Mouse (Mus musculus) MEL (cell line): Measurements from ENCODE around the gene AU040320. TPM values are rescaled to one million over a fixed set of nuclear protein-coding genes. Genes with fewer than 3 reads are reported as not detected.

Experiments used
- DNase-seq: peaks from one replicate; pipeline ENCODE4 v3.0.0; 2011; ENCODE audit warnings: low read depth, low spot score
- H3K27ac ChIP-seq: 2 replicates; pipeline ENCODE4 v1.5.1; 2012; ENCODE audit warnings: low read depth, mild to moderate bottlenecking, control low read depth, low read length, moderate library complexity; ENCODE audit not compliant: control insufficient read depth
- H3K27me3 ChIP-seq, 2 experiments: fragments of 150-350 bp in 1 of 2; sonication (generic) in 1 of 2; 2 replicates each; pipeline ENCODE4 v1.6.1; 2012; ENCODE audit warnings: low read length in 2 of 2, mild to moderate bottlenecking in 2 of 2, improper control_type of control experiment in 1 of 2, moderate library complexity in 1 of 2; ENCODE audit not compliant: insufficient read depth in 2 of 2, control insufficient read depth in 1 of 2
- H3K36me3 ChIP-seq, 2 experiments: 2 replicates each; pipeline ENCODE4 v1.6.1; 2012 to 2014; ENCODE audit warnings: low read length in 2 of 2, improper control_type of control experiment in 1 of 2, inconsistent platforms in 1 of 2, mild to moderate bottlenecking in 1 of 2; ENCODE audit not compliant: insufficient read depth in 2 of 2, control insufficient read depth in 1 of 2
- H3K4me1 ChIP-seq, 2 experiments: fragments of 150-350 bp in 1 of 2; sonication (generic) in 1 of 2; 2 replicates each; pipeline ENCODE4 v1.6.1; 2012; ENCODE audit warnings: low read length in 2 of 2, improper control_type of control experiment in 1 of 2, mild to moderate bottlenecking in 1 of 2; ENCODE audit not compliant: insufficient read depth in 2 of 2, control insufficient read depth in 1 of 2
- H3K4me3 ChIP-seq, 2 experiments: fragments of 150-350 bp in 1 of 2; sonication (generic) in 1 of 2; 2 replicates each; pipeline ENCODE4 v1.5.1; 2012; ENCODE audit warnings: low read depth in 2 of 2, low read length in 2 of 2, mild to moderate bottlenecking in 2 of 2, moderate library complexity in 2 of 2, control low read depth in 1 of 2, improper control_type of control experiment in 1 of 2; ENCODE audit not compliant: control insufficient read depth in 1 of 2, insufficient read depth in 1 of 2
- H3K79me2 ChIP-seq: 2 replicates; pipeline ENCODE4 v1.6.1; 2012; ENCODE audit warnings: mild to moderate bottlenecking, low read length, moderate library complexity; ENCODE audit not compliant: control insufficient read depth, poor library complexity, insufficient read depth
- H3K9ac ChIP-seq: 2 replicates; pipeline ENCODE4 v1.6.1; 2012; ENCODE audit warnings: low read depth, mild to moderate bottlenecking, control low read depth, low read length, moderate library complexity; ENCODE audit not compliant: control insufficient read depth, poor library complexity, severe bottlenecking
- H3K9me3 ChIP-seq: fragments of 150-350 bp; sonication (generic); replicated peaks from 2 replicates; pipeline ENCODE4 v1.6.1; 2012; ENCODE audit warnings: mild to moderate bottlenecking, low read length, improper control_type of control experiment, moderate library complexity; ENCODE audit not compliant: insufficient read depth
- BHLHE40 ChIP-seq: IDR thresholded peaks from 2 replicates; pipeline ENCODE4 v1.6.1; 2012; ENCODE audit warnings: low read depth, mild to moderate bottlenecking, inconsistent platforms, low read length, improper control_type of control experiment, borderline replicate concordance
- CHD1 ChIP-seq: IDR thresholded peaks from 2 replicates; pipeline ENCODE4 v1.6.1; 2012; ENCODE audit warnings: low read depth, mild to moderate bottlenecking, inconsistent platforms, low read length, improper control_type of control experiment
- CHD2 ChIP-seq: IDR thresholded peaks from 2 replicates; pipeline ENCODE4 v1.6.1; 2011; ENCODE audit warnings: low read length, improper control_type of control experiment
- E2F4 ChIP-seq: IDR thresholded peaks from 2 replicates; pipeline ENCODE4 v1.6.1; 2011; ENCODE audit warnings: low read depth, low read length, improper control_type of control experiment, borderline replicate concordance
- ELF1 ChIP-seq: IDR thresholded peaks from 2 replicates; pipeline ENCODE4 v1.6.1; 2014; ENCODE audit warnings: low read depth, mild to moderate bottlenecking, inconsistent platforms, low read length, improper control_type of control experiment, moderate library complexity
- EP300 ChIP-seq, 2 experiments: IDR thresholded peaks; 2 replicates each; pipeline ENCODE4 v1.6.1; 2011; ENCODE audit warnings: improper control_type of control experiment in 2 of 2, low read length in 2 of 2, low read depth in 1 of 2, mild to moderate bottlenecking in 1 of 2
- ETS1 ChIP-seq: IDR thresholded peaks from 2 replicates; pipeline ENCODE4 v1.6.1; 2012; ENCODE audit warnings: low read depth, mild to moderate bottlenecking, inconsistent platforms, low read length, improper control_type of control experiment, moderate library complexity
- GATA1 ChIP-seq: IDR thresholded peaks from 2 replicates; pipeline ENCODE4 v1.6.1; 2011; ENCODE audit warnings: low read depth, low read length, improper control_type of control experiment
- JUND ChIP-seq: IDR thresholded peaks from 2 replicates; pipeline ENCODE4 v1.6.1; 2011; ENCODE audit warnings: low read depth, mild to moderate bottlenecking, improper control_type of control experiment, low read length
- KAT2A ChIP-seq: conservative IDR thresholded peaks from 2 replicates; pipeline ENCODE4 v1.6.1; 2012; ENCODE audit warnings: low read depth, low read length, improper control_type of control experiment, inconsistent platforms
- MYB ChIP-seq: IDR thresholded peaks from 2 replicates; pipeline ENCODE4 v1.6.1; 2011; ENCODE audit warnings: mild to moderate bottlenecking, low read depth, low read length, improper control_type of control experiment
- MYC ChIP-seq: IDR thresholded peaks from 2 replicates; pipeline ENCODE4 v1.6.1; 2011; ENCODE audit warnings: low read depth, mild to moderate bottlenecking, low read length, improper control_type of control experiment, moderate library complexity
- POLR2A ChIP-seq, 2 experiments: IDR thresholded peaks; 2 replicates each; pipeline ENCODE4 v1.6.1; 2011 to 2012; ENCODE audit warnings: low read length in 2 of 2, mild to moderate bottlenecking in 2 of 2, control low read depth in 1 of 2, improper control_type of control experiment in 1 of 2, low read depth in 1 of 2, moderate library complexity in 1 of 2; ENCODE audit not compliant: control insufficient read depth in 1 of 2, insufficient read depth in 1 of 2, poor library complexity in 1 of 2
- POLR2AphosphoS2 ChIP-seq: IDR thresholded peaks from 2 replicates; pipeline ENCODE4 v1.6.1; 2011; ENCODE audit warnings: low read length, improper control_type of control experiment
- POLR2AphosphoS5 ChIP-seq: IDR thresholded peaks from 2 replicates; pipeline ENCODE4 v1.6.1; 2012; ENCODE audit warnings: low read depth, borderline replicate concordance, mild to moderate bottlenecking, inconsistent platforms, low read length, moderate library complexity, mixed read lengths
- RAD21 ChIP-seq: IDR thresholded peaks from 2 replicates; pipeline ENCODE4 v1.6.1; 2011; ENCODE audit warnings: mild to moderate bottlenecking, low read depth, low read length, improper control_type of control experiment
- RCOR1 ChIP-seq: IDR thresholded peaks from 2 replicates; pipeline ENCODE4 v1.6.1; 2012; ENCODE audit warnings: low read depth, mild to moderate bottlenecking, inconsistent platforms, low read length, improper control_type of control experiment
- SMC3 ChIP-seq: IDR thresholded peaks from 2 replicates; pipeline ENCODE4 v1.6.1; 2011; ENCODE audit warnings: low read depth, low read length, improper control_type of control experiment
- TBP ChIP-seq: IDR thresholded peaks from 2 replicates; pipeline ENCODE4 v1.8.0; 2011; ENCODE audit warnings: low read depth, low read length, improper control_type of control experiment
- TCF12 ChIP-seq: IDR thresholded peaks from 2 replicates; pipeline ENCODE4 v1.6.1; 2014; ENCODE audit warnings: low read depth, mild to moderate bottlenecking, inconsistent platforms, low read length, improper control_type of control experiment, moderate library complexity
- UBTF ChIP-seq: IDR thresholded peaks from 2 replicates; pipeline ENCODE4 v1.6.1; 2012; ENCODE audit warnings: low read depth, mild to moderate bottlenecking, inconsistent platforms, low read length, improper control_type of control experiment, moderate library complexity, borderline replicate concordance; ENCODE audit not compliant: insufficient read depth
- ZKSCAN1 ChIP-seq: IDR thresholded peaks from 2 replicates; pipeline ENCODE4 v1.6.1; 2012; ENCODE audit warnings: low read depth, mild to moderate bottlenecking, inconsistent platforms, low read length, improper control_type of control experiment, moderate library complexity
- ZNF384 ChIP-seq: IDR thresholded peaks from 2 replicates; pipeline ENCODE4 v1.6.1; 2012; ENCODE audit warnings: low read depth, mild to moderate bottlenecking, inconsistent platforms, low read length, improper control_type of control experiment
- polyA plus RNA-seq, 2 experiments: library from polyadenylated mRNA; stranded (reverse) in 1 of 2; unstranded in 1 of 2; fragments of >175 nt in 1 of 2; fragments of >200 nt in 1 of 2; gene quantifications; 2 replicates each; pipeline versions ENCODE4 v1.2.1 to v1.2.4; 2012; ENCODE audit warnings: low replicate concordance in 2 of 2, low read depth in 1 of 2; ENCODE audit not compliant: insufficient read length in 2 of 2, insufficient read depth in 1 of 2, missing spikeins in 1 of 2
- total RNA-seq: library from RNA; depleted of rRNA; stranded (reverse); fragments of 300-350 nt; gene quantifications from 2 replicates; pipeline ENCODE4 v1.2.3, GENCODE M21; 2012

Gene AU040320
- total and polyA plus RNA-seq, 3 experiments, result 10.2 to 17.1 TPM; not detected in 1

GRCm38 (mm10) chr4:126831122-126831521 is 77.8 kb downstream of the AU040320 start:
- no peak for DNase-seq
- no peaks in the 10 kb centered on the region for H3K27me3 ChIP-seq
- H3K4me3 ChIP-seq, result no peak overlapping the region
- no peak overlapping the region for H3K9ac ChIP-seq
- H3K9me3 ChIP-seq, result no peaks in the 10 kb centered on the region
- TF ChIP-seq POLR2A (IDR thresholded peaks at IDR 0.05; ENCODE audit: control insufficient read depth in 1 of 2, insufficient read depth in 1 of 2, low read depth in 1 of 2, low read length in 2 of 2, poor library complexity in 1 of 2), result no peak
- TF ChIP-seq ELF1, result no peak
- TF ChIP-seq UBTF, result no peak
- TF ChIP-seq MYC, result no peak
- TF ChIP-seq SMC3, result no peak
- TF ChIP-seq EP300 (IDR thresholded peaks at IDR 0.05; ENCODE audit: low read depth in 1 of 2, low read length in 2 of 2), result no peak
- no peak for TF ChIP-seq BHLHE40
- no peak for TF ChIP-seq RCOR1
- TF ChIP-seq MYB, result no peak
- TF ChIP-seq TBP, result no peak
- TF ChIP-seq CHD1, result no peak
- TF ChIP-seq KAT2A, result no peak
- no peak for TF ChIP-seq E2F4
- TF ChIP-seq CHD2, result no peak
- H3K79me2 ChIP-seq, result no peaks in the 10 kb centered on the region
- no peaks in the 10 kb centered on the region; a peak in 1 of 4 replicates for H3K36me3 ChIP-seq
- no peak overlapping the region for H3K27ac ChIP-seq
- no peaks in the 10 kb centered on the region for H3K4me1 ChIP-seq

- DNase-seq, result no peak
- H3K9ac ChIP-seq, result no peak overlapping the region
- H3K4me3 ChIP-seq, result no peak overlapping the region
- H3K27ac ChIP-seq, result no peak overlapping the region
- H3K4me1 ChIP-seq, result no peaks in the 10 kb centered on the region
- H3K36me3 ChIP-seq, result no peaks in the 10 kb centered on the region
- no peaks in the 10 kb centered on the region for H3K9me3 ChIP-seq
- H3K79me2 ChIP-seq, result no peaks in the 10 kb centered on the region
- H3K27me3 ChIP-seq, result no peaks in the 10 kb centered on the region
- TF ChIP-seq POLR2AphosphoS2 (no peak), POLR2AphosphoS5 (no peak), ZKSCAN1 (no peak), TBP (no peak), BHLHE40 (no peak), ETS1 (no peak), RCOR1 (no peak), GATA1 (no peak), ZNF384 (no peak), MYB (no peak), JUND (no peak), KAT2A (no peak), TCF12 (no peak), RAD21 (no peak), SMC3 (no peak), UBTF (no peak)
Observed at GRCm38 (mm10) chr4:126838799-126839198, 85.5 kb downstream of the AU040320 start.
